Mouse (Mus musculus) stomach, postnatal 0 days (tissue): ENCODE measurements around the gene Dchs1. TPM values are rescaled to one million over a fixed set of nuclear protein-coding genes. Genes with fewer than 3 reads are reported as not detected.

Source experiments
- ATAC-seq: fragments of 200-750 bp; cut with Nextera tagmentation; 2 replicates; pipeline ENCODE4 v1.8.0; 2017; ENCODE audit not compliant: low FRiP score, low TSS enrichment
- DNase-seq: peaks from one replicate; pipeline ENCODE4 v3.0.0-alpha.2; 2016; ENCODE audit warnings: low spot score
- H3K27ac ChIP-seq: fragments of 300-500 bp; sonication (generic); replicated peaks from 2 replicates; pipeline ENCODE4 v1.5.1; 2014; ENCODE audit warnings: mild to moderate bottlenecking, control low read depth
- H3K27me3 ChIP-seq: fragments of 300-500 bp; sonication (generic); 2 replicates; pipeline ENCODE4 v1.6.1; 2014; ENCODE audit warnings: low read length; ENCODE audit not compliant: control insufficient read depth, insufficient read depth
- H3K36me3 ChIP-seq: fragments of 300-500 bp; sonication (generic); 2 replicates; pipeline ENCODE4 v1.6.1; 2014; ENCODE audit warnings: low read length, mixed read lengths; ENCODE audit not compliant: control insufficient read depth, insufficient read depth
- H3K4me1 ChIP-seq: fragments of 300-500 bp; sonication (generic); replicated peaks from 2 replicates; pipeline ENCODE4 v1.6.1; 2014; ENCODE audit warnings: antibody characterized with exemption; ENCODE audit not compliant: control insufficient read depth, insufficient read depth
- H3K4me2 ChIP-seq: fragments of 300-500 bp; sonication (generic); replicated peaks from 2 replicates; pipeline ENCODE4 v1.6.1; 2014; ENCODE audit warnings: low read depth, mild to moderate bottlenecking, control low read depth, moderate library complexity
- H3K4me3 ChIP-seq: fragments of 300-500 bp; sonication (generic); 2 replicates; pipeline ENCODE4 v1.5.1; 2014; ENCODE audit warnings: low read depth, low read length, control low read depth
- H3K9ac ChIP-seq: fragments of 300-500 bp; sonication (generic); 2 replicates; pipeline ENCODE4 v1.6.1; 2014; ENCODE audit warnings: mild to moderate bottlenecking, low read length, control low read depth, mixed read lengths
- H3K9me3 ChIP-seq: fragments of 300-500 bp; sonication (generic); 2 replicates; pipeline ENCODE4 v1.6.1; 2016; ENCODE audit warnings: low read length; ENCODE audit not compliant: control insufficient read depth
- CTCF ChIP-seq: IDR thresholded peaks from 2 replicates; pipeline ENCODE4 v1.5.1; 2016; ENCODE audit warnings: antibody characterized with exemption, low read depth, mild to moderate bottlenecking, moderate library complexity
- EP300 ChIP-seq: optimal IDR thresholded peaks from 2 replicates; pipeline ENCODE3; 2016; ENCODE audit warnings: antibody characterized with exemption
- whole genome bisulfite sequencing: fragments of 180-500 bp; shearing (Covaris S2); extraction: QIAGEN DNeasy Blood & Tissue Kit; methylation state at CpG from one replicate; pipeline ENCODE4 v1.1.7; 2014; 5-methylcytosine and 5-hydroxymethylcytosine counted together
- polyA plus RNA-seq: library from polyadenylated mRNA; unstranded; fragments of >200 nt; fragmentation: Nextera tagmentation; extraction: Ambion mirVana; gene quantifications from 2 replicates; pipeline ENCODE4 v1.2.1, GENCODE M21; 2015

The Dchs1 gene
- polyA plus RNA-seq, 1 experiment from 2014 or later: 2.5 TPM

GRCm38 (mm10) chr7:105811516-105811915 is 24.1 kb upstream of the Dchs1 start:
- TF ChIP-seq EP300 (no peak), CTCF (no peak)
- peak overlapping the region; percentile 21; the same call in 1 of the 2 replicates for H3K4me2 ChIP-seq
- ATAC-seq (no peak), DNase-seq (no peak)
- 0 out of 2 replicates have a peak, but pooled peaks cover 3% of the 10 kb centered on the region for H3K4me1 ChIP-seq
- no peak overlapping the region for H3K27ac ChIP-seq
- H3K27me3 ChIP-seq: no peaks in the 10 kb centered on the region
- no peak overlapping the region for H3K9ac ChIP-seq
- H3K9me3 ChIP-seq: no peaks in the 10 kb centered on the region
- no peak overlapping the region for H3K4me3 ChIP-seq
- no peaks in the 10 kb centered on the region for H3K36me3 ChIP-seq

DNA sequence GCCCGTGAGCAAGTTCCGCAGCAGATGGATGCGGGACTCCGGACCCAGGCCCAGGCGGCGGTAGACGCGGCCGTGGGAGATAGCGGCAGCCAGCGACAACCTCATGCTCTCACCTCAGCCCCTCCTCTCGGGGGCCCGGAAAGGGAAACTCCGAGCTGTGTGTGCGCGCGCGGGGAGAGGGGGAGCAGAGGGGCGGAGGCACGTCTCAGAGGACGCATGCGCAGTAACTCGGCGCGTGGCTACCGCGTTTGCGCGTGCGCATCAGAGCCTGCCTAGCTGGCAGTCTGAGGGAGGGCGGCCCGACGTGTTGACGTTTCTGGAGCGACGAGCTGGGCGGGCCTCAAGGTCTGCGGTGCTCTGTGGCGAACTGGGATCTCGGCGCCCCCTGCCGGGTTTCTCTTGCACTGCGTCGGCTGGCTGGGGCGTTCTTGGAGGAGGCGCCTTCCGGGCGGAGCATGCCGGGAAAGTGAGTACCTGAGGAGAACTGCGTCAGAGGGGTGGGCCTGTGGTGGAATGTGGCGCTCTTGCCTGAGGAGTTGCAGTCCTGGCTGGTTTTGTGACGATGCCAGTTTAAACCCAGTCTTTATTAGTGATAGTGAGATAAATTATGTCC is 23.5 kb upstream of the Dchs1 start, which contains the start of gene Mrpl17:
Gene Mrpl17, minus strand, starts transcription at position 223 of the 613 bp plus-strand sequence.
- Histone ChIP-seq H3K27ac (peak within 1 kb of the TSS; percentile 92), H3K36me3 (no peaks in the 10 kb centered on the region), H3K4me2 (peak within 1 kb of the TSS; percentile 79), H3K4me1 (0 out of 2 replicates have a peak, but pooled peaks cover 3% of the 10 kb centered on the region), H3K27me3 (no peaks in the 10 kb centered on the region), H3K9ac (peak within 1 kb of the TSS; percentile 96), H3K4me3 (peak within 1 kb of the TSS; percentile 92), H3K9me3 (no peaks in the 10 kb centered on the region)
- ATAC-seq (peak; percentile 99), DNase-seq (peak; percentile 100)
- under 1% methylated on average over 50 of the region's 52 CpGs for WGBS
- TF ChIP-seq CTCF: peak; percentile 98
- no peak for TF ChIP-seq EP300

DNA sequence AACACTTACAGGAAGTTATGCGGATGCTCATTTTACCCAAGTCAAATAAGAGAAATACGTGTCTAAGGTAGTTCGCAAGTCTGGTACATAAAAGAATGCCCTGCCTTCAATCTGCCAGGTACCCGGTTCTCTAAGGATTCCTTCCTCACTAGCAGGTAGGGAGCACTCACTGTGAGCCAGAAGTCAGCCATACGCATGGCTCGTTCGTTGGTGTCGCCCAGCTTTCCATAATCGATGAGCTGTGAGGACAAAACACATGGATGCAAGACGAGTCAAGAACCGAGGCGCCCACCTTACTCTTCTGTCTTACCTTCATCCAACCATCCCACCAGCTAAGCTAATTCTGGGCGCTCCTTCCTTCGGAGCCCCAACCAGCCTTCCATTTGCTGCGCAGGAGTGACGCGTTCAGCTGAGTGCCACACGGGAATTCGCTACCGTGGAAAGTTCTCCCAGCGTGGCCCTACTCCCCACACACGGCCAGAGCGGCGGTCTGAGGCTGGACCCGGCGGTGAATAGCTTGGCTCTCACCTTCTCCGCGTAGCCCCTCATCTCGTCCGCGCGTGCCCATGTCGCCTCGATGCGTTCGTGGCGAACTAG is 22.9 kb upstream of the Dchs1 start:
- DNase-seq (no peak), ATAC-seq (no peak; the same call in 1 of the 2 replicates)
- Histone ChIP-seq H3K27me3 (no peaks in the 10 kb centered on the region), H3K27ac (peak overlapping the region; percentile 92), H3K4me3 (peak overlapping the region; percentile 92), H3K36me3 (no peaks in the 10 kb centered on the region), H3K4me1 (0 out of 2 replicates have a peak, but pooled peaks cover 3% of the 10 kb centered on the region), H3K9ac (peak overlapping the region; percentile 96), H3K9me3 (no peaks in the 10 kb centered on the region), H3K4me2 (peak overlapping the region; percentile 79)
- no peak for TF ChIP-seq EP300
- TF ChIP-seq CTCF: no peak
- 3% methylated on average over 37 of the region's 37 CpGs for WGBS

DNA sequence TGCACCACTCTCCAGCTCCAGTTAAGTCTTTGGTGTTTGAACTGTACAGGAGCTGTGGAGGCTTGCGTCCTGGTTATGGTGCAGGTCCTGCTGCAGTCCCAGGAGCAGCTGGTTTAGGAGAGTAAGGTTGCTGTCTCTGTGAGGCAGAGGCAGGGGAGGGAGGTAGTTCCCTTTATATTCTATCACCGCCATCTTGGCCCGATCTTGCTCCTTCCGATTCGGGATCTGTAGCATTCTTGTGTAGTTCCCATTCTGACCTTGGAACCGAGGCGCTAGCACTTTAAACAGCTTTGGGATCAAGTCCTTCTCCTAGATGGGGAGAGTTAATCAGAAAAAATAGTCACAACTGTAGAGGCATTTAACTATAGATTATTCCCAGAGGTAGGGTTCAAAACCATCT is 22.4 kb upstream of the Dchs1 start:
- H3K9me3 ChIP-seq: no peaks in the 10 kb centered on the region

GRCm38 (mm10) chr7:105808385-105808784 is 20.9 kb upstream of the Dchs1 start:
- H3K4me1 ChIP-seq: 0 out of 2 replicates have a peak, but pooled peaks cover 3% of the 10 kb centered on the region
- H3K9me3 ChIP-seq: no peaks in the 10 kb centered on the region
- DNase-seq (no peak), ATAC-seq (no peak)
- no peak overlapping the region for H3K4me3 ChIP-seq
- no peak overlapping the region for H3K27ac ChIP-seq
- no peak overlapping the region for H3K4me2 ChIP-seq
- H3K27me3 ChIP-seq: no peaks in the 10 kb centered on the region
- no peaks in the 10 kb centered on the region for H3K36me3 ChIP-seq
- 92% methylated on average over 1 of the region's 1 CpGs for WGBS
- H3K9ac ChIP-seq: no peak overlapping the region
- no peak for TF ChIP-seq EP300
- TF ChIP-seq CTCF: no peak

More for the DNA sequence above, 22.4 kb upstream of the Dchs1 start:
- peak overlapping the region; percentile 92 for H3K4me3 ChIP-seq
- H3K9ac ChIP-seq: peak overlapping the region; percentile 23; the same call in 1 of the 2 replicates
- H3K4me2 ChIP-seq: peak overlapping the region; percentile 79
- DNase-seq (no peak), ATAC-seq (no peak)
- H3K4me1 ChIP-seq: 0 out of 2 replicates have a peak, but pooled peaks cover 3% of the 10 kb centered on the region
- H3K27ac ChIP-seq: no peak overlapping the region
- TF ChIP-seq CTCF (no peak), EP300 (no peak)
- 75% methylated on average over 7 of the region's 7 CpGs for WGBS
- H3K27me3 ChIP-seq: no peaks in the 10 kb centered on the region
- no peaks in the 10 kb centered on the region for H3K36me3 ChIP-seq

DNA sequence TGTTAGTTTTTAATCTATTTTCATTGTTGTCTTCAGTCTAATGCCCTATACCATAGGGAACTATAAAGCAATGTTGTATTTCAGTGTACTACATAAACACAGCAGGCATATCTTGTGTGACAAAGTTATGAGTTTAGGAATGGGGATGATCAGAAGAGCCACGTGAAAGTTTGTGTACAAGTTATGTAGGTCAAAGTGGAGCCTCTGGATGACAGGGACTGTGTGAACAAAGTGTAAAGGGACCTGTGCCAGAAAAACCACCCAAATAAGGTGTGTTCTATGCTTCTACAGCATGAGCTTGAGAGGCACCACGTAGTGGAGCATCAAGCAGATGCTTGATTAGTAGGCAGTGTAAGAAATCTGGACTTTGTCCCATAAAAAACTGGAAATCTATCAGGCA is 19.3 kb upstream of the Dchs1 start:
- 41% methylated on average over 2 of the region's 2 CpGs for WGBS
- H3K27me3 ChIP-seq: no peaks in the 10 kb centered on the region
- no peak for DNase-seq

More for the DNA sequence above, 19.3 kb upstream of the Dchs1 start:
- Histone ChIP-seq H3K36me3 (no peaks in the 10 kb centered on the region), H3K4me1 (0 out of 2 replicates have a peak, but pooled peaks cover 3% of the 10 kb centered on the region), H3K9ac (no peak overlapping the region), H3K27ac (no peak overlapping the region), H3K9me3 (no peaks in the 10 kb centered on the region), H3K4me3 (no peak overlapping the region), H3K4me2 (no peak overlapping the region)
- ATAC-seq: no peak
- TF ChIP-seq EP300: no peak
- no peak for TF ChIP-seq CTCF
